Mouse (Mus musculus): ENCODE measurements around the gene Kng1. TPM values are rescaled to one million over a fixed set of nuclear protein-coding genes. Genes with fewer than 3 reads are reported as not detected.
"Not testable (repeated sequence)": the region's sequence is repeated elsewhere in the genome, so short reads cannot be mapped to it uniquely, and the experiment has no call there.

Gene Kng1
- total RNA-seq (2014; rRNA removed) (not detected in 2 replicates), polyA plus RNA-seq (2015; fragmentation: Nextera tagmentation; extraction: Ambion mirVana) (not detected in 2 replicates)

DNA sequence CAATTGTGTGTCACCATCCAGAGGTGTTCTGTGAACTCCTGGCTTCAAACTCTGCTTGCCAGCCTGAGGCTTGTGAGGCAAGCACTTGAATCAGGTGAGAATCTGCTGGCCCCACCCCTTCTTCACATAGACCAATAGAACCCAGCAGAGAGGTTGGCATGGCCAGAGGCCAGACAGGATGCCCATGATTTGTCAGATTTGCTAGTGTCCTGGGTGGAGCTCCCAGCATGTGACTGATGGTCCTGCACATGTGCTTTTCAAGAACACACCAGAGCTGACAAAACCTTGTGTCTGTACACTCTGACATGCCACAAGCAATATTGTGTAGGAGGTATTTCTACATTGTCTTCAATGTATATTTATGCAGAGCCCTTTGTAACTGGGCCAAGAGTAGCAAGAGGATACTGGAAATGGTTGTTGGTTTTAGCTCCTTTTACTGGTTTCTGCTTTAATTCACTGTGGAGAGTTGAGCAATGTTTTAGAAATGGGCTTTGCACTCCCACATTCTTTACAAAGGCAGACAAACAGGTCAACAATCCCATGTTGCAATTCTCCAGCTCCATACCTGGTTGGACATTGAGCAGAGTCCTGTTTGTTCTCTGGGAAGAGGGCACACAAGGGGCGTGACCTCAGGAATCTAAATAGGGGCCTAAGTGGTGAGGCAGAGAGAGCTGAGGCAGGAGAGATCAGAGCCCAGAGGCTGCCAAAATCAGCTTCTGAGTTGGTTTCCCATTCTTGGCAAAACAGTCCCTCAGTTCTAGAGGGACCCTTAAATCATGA is at the start of gene Kng1:
Gene Kng1, plus strand, starts transcription at position 198 of the 780 bp plus-strand sequence.
- not testable (repeated sequence) for H3K27me3 ChIP-seq (ENCODE audit: insufficient read depth, low read length); DNase-seq; ATAC-seq; H3K36me3 ChIP-seq (ENCODE audit: insufficient read depth); H3K4me3 ChIP-seq (ENCODE audit: low read depth, low read length); H3K27ac ChIP-seq (ENCODE audit: low read depth, low read length); H3K9ac ChIP-seq; H3K4me1 ChIP-seq (ENCODE audit: insufficient read depth); H3K9me3 ChIP-seq (ENCODE audit: low read length); H3K4me2 ChIP-seq (ENCODE audit: low read depth)
- 86% methylated on average over 1 of the region's 1 CpGs for WGBS

- not testable (repeated sequence) for DNase-seq; H3K27me3 ChIP-seq (ENCODE audit: insufficient read depth, low read length); H3K9me3 ChIP-seq (ENCODE audit: low read length); H3K9ac ChIP-seq; H3K4me1 ChIP-seq (ENCODE audit: insufficient read depth); H3K36me3 ChIP-seq (ENCODE audit: insufficient read depth); H3K4me2 ChIP-seq (ENCODE audit: low read depth); H3K4me3 ChIP-seq (ENCODE audit: low read depth, low read length); ATAC-seq; H3K27ac ChIP-seq (ENCODE audit: low read depth, low read length)
- WGBS: 89% methylated on average over 2 of the region's 2 CpGs
These were observed 43.9 kb upstream of the Kng1 start for GRCm38 (mm10) chr16:23013786-23014185.

DNA sequence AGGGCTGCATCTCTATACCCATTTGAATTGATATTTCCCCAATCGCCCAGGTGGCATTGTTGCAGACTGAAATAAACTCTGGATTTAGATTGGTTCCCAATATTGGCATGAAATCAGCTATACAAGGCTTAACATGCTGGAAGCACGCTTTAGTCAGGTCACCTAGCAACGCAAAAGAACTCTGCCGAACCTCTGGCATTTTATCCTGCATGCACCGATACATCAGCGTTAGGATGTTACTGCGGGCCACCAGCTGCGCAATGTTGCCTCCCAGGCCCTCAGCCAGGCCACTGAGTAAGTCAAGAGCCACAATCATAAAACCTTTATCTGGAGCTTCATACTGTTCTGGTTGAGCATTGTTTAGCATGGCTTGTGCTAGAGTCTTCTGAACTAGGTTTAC is 43.0 kb upstream of the Kng1 start:
- not testable (repeated sequence) for ATAC-seq, DNase-seq
- 70% methylated on average over 8 of the region's 8 CpGs for WGBS

DNA sequence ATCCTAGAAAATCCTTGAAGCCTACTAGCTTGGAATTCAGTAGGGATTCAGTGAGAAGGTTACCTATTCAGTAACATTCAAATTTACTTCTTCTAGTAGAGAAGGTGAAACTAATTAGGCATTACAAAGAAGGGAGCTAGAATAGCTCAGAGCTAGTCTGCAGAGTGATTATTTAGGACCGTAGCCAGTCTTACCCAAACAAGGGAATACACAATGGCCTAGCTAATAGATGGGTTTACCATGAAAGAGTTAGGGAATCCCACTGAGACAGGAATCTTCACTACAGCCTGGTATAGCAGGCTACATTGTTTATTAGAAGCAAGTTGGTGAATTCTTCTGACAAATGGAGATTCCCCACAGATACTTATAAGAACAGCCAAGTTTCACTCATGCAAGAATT is 37.1 kb upstream of the Kng1 start:
- not testable (repeated sequence) for H3K4me1 ChIP-seq (ENCODE audit: insufficient read depth); H3K4me2 ChIP-seq (ENCODE audit: low read depth); H3K27ac ChIP-seq (ENCODE audit: low read depth, low read length); H3K9ac ChIP-seq; ATAC-seq; H3K36me3 ChIP-seq (ENCODE audit: insufficient read depth); H3K9me3 ChIP-seq (ENCODE audit: low read length); H3K27me3 ChIP-seq (ENCODE audit: insufficient read depth, low read length); H3K4me3 ChIP-seq (ENCODE audit: low read depth, low read length); DNase-seq
- 15% methylated on average over 1 of the region's 1 CpGs for WGBS

More for the DNA sequence above, 43.0 kb upstream of the Kng1 start:
- H3K36me3 ChIP-seq (ENCODE audit: insufficient read depth); H3K9ac ChIP-seq; H3K9me3 ChIP-seq (ENCODE audit: low read length); H3K27ac ChIP-seq (ENCODE audit: low read depth, low read length); H3K4me3 ChIP-seq (ENCODE audit: low read depth, low read length); H3K4me1 ChIP-seq (ENCODE audit: insufficient read depth); H3K4me2 ChIP-seq (ENCODE audit: low read depth); H3K27me3 ChIP-seq (ENCODE audit: insufficient read depth, low read length): not testable (repeated sequence)

- H3K27me3 ChIP-seq (ENCODE audit: insufficient read depth, low read length): no peaks in the 10 kb centered on the region
- H3K4me1 ChIP-seq (ENCODE audit: insufficient read depth): no peaks in the 10 kb centered on the region
- 32% methylated on average over 6 of the region's 6 CpGs for WGBS
- DNase-seq (no peak), ATAC-seq (no peak)
- H3K4me2 ChIP-seq (ENCODE audit: low read depth): no peak overlapping the region
- H3K36me3 ChIP-seq (ENCODE audit: insufficient read depth): no peaks in the 10 kb centered on the region
- H3K9me3 ChIP-seq (ENCODE audit: low read length): no peaks in the 10 kb centered on the region
- TF ChIP-seq CTCF (IDR thresholded peaks at IDR 0.05; ENCODE audit: low read depth): no peak
- no peak overlapping the region for H3K4me3 ChIP-seq (ENCODE audit: low read depth, low read length)
- no peak overlapping the region for H3K27ac ChIP-seq (ENCODE audit: low read depth, low read length)
- no peak overlapping the region for H3K9ac ChIP-seq
These were observed 32.6 kb upstream of the Kng1 start for GRCm38 (mm10) chr16:23025111-23025510.

- Histone ChIP-seq H3K9me3 (ENCODE audit: low read length) (no peaks in the 10 kb centered on the region), H3K4me3 (ENCODE audit: low read depth, low read length) (no peak overlapping the region), H3K27me3 (ENCODE audit: insufficient read depth, low read length) (no peaks in the 10 kb centered on the region), H3K9ac (no peak overlapping the region), H3K4me2 (ENCODE audit: low read depth) (no peak overlapping the region), H3K4me1 (ENCODE audit: insufficient read depth) (no peaks in the 10 kb centered on the region), H3K27ac (ENCODE audit: low read depth, low read length) (no peak overlapping the region), H3K36me3 (ENCODE audit: insufficient read depth) (no peaks in the 10 kb centered on the region)
- DNase-seq (no peak), ATAC-seq (no peak)
- no peak for TF ChIP-seq CTCF (IDR thresholded peaks at IDR 0.05; ENCODE audit: low read depth)
These were observed 31.1 kb upstream of the Kng1 start for GRCm38 (mm10) chr16:23026582-23026981.

GRCm38 (mm10) chr16:23027341-23027740 is 30.3 kb upstream of the Kng1 start:
- H3K4me3 ChIP-seq (ENCODE audit: low read depth, low read length); H3K4me2 ChIP-seq (ENCODE audit: low read depth); DNase-seq; H3K9ac ChIP-seq; H3K27me3 ChIP-seq (ENCODE audit: insufficient read depth, low read length); H3K9me3 ChIP-seq (ENCODE audit: low read length); H3K36me3 ChIP-seq (ENCODE audit: insufficient read depth); H3K27ac ChIP-seq (ENCODE audit: low read depth, low read length); H3K4me1 ChIP-seq (ENCODE audit: insufficient read depth); ATAC-seq: not testable (repeated sequence)
- 45% methylated on average over 3 of the region's 3 CpGs for WGBS

- not testable (repeated sequence) for H3K9me3 ChIP-seq (ENCODE audit: low read length)
- WGBS: 89% methylated on average over 3 of the region's 3 CpGs
These were observed 28.6 kb upstream of the Kng1 start, which contains the start of gene Kng2 for GRCm38 (mm10) chr16:23028966-23029600. TSS of gene Kng2 (minus strand) at chr16:23029482.

More at GRCm38 (mm10) chr16:23028966-23029600, 28.6 kb upstream of the Kng1 start, which contains the start of gene Kng2:
- not testable (repeated sequence) for ATAC-seq; H3K4me2 ChIP-seq (ENCODE audit: low read depth); H3K4me1 ChIP-seq (ENCODE audit: insufficient read depth); DNase-seq; H3K4me3 ChIP-seq (ENCODE audit: low read depth, low read length); H3K36me3 ChIP-seq (ENCODE audit: insufficient read depth); H3K27me3 ChIP-seq (ENCODE audit: insufficient read depth, low read length); H3K9ac ChIP-seq; H3K27ac ChIP-seq (ENCODE audit: low read depth, low read length)

Measured in forebrain, postnatal 0 days (tissue).